Mouse (Mus musculus): ENCODE measurements at regions not wholly inside any gene's neighbourhood (a gene's known extent, or its start where the extent isn't known, plus 50 kb on each side); places are given as distances from the start of the nearest gene placed in this dataset.
"Not testable (repeated sequence)": the region's sequence is repeated elsewhere in the genome, so short reads cannot be mapped to it uniquely, and the experiment has no call there.

- no peak for DNase-seq (ENCODE audit: low spot score)
Observed at GRCm38 (mm10) chr16:51169294-51169693, 578.3 kb upstream of the Ccdc54 start.

DNA sequence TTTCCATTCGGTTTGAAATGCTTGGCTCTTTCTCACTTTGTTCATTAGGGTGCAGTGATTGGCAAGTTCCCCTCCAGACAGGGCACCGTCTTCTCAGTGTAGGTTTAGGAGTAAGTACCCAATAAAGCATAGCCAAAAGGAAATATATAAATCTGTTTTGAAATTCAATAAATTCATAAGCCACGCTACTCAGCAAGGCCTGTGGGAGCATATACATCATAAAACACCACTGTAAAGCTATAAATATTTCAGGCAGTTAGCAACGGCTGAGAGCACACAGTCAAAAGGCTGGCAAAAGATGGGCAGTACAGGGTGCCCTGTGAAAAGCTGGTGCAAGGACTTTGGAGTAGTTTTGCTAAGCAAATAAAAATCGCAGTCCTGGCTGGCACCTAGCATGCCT, 569.8 kb upstream of the Ccdc54 start:
- no peak for DNase-seq (ENCODE audit: low spot score)

DNA sequence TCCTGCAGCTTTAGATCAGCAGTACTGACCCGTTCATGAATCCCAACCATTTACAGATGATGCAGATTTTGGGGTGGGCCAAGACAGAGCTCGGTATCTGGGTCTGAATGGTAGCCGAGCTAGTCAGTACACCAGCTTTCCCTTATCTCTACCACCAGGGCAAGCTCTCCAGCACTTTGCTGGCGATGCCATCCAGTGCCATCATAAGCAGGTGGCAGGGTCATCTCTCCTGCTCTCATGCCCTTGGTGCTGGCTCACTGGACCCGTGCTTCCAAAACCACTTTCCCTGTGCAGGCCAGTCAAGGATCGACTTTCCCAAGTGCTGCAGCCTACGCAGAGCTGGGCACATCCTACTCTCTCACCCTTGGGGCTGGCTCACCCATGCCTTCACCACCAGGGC, 547.6 kb upstream of the Ccdc54 start:
- no peak for DNase-seq (ENCODE audit: low spot score)

DNA sequence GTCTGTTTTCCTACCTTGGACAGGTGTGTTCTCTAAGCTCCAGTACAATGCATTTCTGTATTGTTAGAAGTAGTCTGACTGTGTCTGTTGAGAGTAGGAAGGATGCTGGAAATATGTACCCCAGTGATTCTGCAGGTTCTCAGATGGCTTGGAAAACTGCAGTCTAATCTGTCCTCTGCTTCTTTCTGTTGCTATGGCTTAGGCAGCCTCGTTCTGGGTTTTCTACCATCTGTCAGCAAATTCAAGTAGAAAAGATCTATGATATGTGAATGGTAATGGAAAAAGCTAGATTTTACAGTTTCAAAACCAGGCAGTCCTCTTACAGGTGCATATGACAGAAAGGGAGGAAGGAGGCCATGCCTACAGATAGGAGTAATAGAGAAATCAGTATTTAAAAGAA, 528.9 kb upstream of the Ccdc54 start:
- DNase-seq (ENCODE audit: low spot score) = no peak

GRCm38 (mm10) chr16:51118365-51118764, 527.4 kb upstream of the Ccdc54 start:
- no peak for DNase-seq (ENCODE audit: low spot score)

GRCm38 (mm10) chr16:51117836-51118235, 526.9 kb upstream of the Ccdc54 start:
- DNase-seq (ENCODE audit: low spot score) = no peak

DNA sequence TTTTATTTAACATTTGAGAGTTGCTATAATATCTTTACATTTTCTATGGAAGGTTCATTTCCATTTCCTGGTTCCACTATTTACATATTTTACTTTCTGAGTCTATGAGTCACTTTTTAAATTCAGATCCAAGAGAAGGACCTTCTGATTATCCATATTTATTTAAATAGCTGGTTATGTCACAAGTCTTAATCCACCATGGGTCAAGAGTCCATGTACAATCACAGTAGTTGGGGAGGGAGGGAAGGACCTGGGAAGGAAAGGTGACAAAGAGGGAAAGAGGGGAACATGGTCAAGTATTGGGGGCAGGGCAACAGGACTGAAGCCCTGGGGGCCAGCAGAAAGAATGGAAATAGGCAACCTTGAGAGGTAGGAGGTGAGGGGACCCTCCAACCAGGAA, 518.9 kb upstream of the Ccdc54 start:
- DNase-seq (ENCODE audit: low spot score) = no peak

DNA sequence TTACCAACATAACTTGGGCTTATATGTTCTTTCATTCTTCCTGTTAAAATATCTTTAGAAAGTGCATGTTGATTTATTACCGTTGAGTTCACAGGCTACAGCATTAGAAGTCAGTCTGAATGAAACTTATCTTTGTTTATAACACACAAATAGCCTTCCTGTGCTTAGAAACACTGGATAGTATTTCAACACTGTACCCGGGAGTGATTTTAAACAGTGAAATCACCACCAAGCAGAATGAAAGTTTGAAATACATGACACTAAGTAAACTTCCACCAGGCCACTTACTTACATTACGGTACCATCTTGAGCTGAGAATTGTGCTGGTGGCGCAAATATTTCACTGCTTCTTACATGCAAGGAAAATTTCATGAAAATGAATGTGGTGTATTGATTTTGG, 516.5 kb upstream of the Ccdc54 start:
- DNase-seq (ENCODE audit: low spot score) = no peak

GRCm38 (mm10) chr16:51086556-51086955, 495.6 kb upstream of the Ccdc54 start:
- DNase-seq (ENCODE audit: low spot score) = no peak

- DNase-seq (ENCODE audit: low spot score) = no peak
Observed at GRCm38 (mm10) chr16:51080146-51080545, 489.2 kb upstream of the Ccdc54 start.

GRCm38 (mm10) chr16:51048650-51049049, 457.7 kb upstream of the Ccdc54 start:
- DNase-seq (ENCODE audit: low spot score) = no peak

DNA sequence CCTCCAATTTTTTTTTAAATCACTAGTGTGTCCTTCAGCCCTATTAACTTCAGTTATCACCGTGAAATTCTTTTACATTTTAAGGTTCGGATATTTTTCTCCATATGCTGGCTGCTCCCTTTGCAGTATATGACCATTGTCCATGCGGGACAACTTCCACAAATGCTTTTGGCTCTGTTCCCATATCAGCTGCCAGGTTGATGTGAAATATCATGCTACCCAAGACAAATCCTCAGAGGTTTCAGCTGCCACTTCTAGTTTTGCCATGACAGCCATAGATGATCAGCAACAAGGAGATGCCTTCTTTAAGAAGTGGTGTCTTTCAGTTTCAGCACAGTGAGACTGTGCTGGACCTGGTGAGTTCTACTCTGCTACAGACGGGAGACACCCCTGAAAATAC, 457.2 kb upstream of the Ccdc54 start:
- no peak for DNase-seq (ENCODE audit: low spot score)

- no peak for DNase-seq (ENCODE audit: low spot score)
Observed at GRCm38 (mm10) chr16:51041311-51041710, 450.4 kb upstream of the Ccdc54 start.

- DNase-seq (ENCODE audit: low spot score) = no peak
Observed at GRCm38 (mm10) chr16:51002876-51003275, 411.9 kb upstream of the Ccdc54 start.

- no peak for DNase-seq (ENCODE audit: low spot score)
Observed at GRCm38 (mm10) chr16:50964395-50964794, 373.4 kb upstream of the Ccdc54 start.

- DNase-seq (ENCODE audit: low spot score) = no peak
Observed at GRCm38 (mm10) chr16:50944091-50944490, 353.1 kb upstream of the Ccdc54 start.

DNA sequence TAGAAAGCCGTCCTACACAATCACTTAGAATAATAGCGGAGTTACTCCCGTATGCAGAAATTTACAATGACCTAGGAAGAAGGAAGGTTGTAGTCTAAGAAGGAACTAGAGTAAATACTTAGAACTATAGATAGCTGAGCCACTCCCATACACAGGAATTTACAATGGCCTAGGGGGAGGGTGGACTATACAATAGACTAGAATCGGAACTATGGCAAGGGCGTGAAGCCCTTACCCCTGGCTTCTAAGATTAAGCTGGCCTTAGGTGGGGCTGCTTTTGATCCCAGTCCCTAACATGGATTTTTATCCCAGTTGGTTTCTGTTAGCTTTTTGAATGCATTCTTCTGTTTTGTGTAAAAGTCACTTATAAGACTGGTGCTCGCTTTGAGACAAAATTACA, 352.6 kb upstream of the Ccdc54 start:
- DNase-seq (ENCODE audit: low spot score) = not testable (repeated sequence)

- no peak for DNase-seq (ENCODE audit: low spot score)
Observed at GRCm38 (mm10) chr16:50942291-50942690, 351.3 kb upstream of the Ccdc54 start.

GRCm38 (mm10) chr16:50939316-50939715, 348.4 kb upstream of the Ccdc54 start:
- DNase-seq (ENCODE audit: low spot score) = no peak

DNA sequence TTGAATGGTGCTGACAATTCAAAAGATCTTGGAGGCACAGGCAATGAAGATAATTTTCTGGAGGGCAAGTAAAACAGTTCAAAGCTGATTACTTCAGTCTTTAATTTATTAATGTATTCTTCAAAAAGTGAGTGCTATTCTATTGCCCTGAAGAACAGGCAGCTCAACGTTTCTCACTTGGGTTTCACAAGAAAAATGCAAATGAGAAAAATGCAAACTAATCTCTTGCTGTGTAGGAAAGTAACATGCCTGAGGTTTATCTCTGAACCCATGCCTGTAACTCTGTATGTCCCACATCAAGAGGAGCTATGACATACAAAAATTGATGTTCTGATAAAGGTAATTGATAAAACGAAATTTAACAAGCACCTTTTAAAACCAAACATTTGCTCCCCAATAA, 316.8 kb upstream of the Ccdc54 start:
- DNase-seq (ENCODE audit: low spot score) = no peak

DNA sequence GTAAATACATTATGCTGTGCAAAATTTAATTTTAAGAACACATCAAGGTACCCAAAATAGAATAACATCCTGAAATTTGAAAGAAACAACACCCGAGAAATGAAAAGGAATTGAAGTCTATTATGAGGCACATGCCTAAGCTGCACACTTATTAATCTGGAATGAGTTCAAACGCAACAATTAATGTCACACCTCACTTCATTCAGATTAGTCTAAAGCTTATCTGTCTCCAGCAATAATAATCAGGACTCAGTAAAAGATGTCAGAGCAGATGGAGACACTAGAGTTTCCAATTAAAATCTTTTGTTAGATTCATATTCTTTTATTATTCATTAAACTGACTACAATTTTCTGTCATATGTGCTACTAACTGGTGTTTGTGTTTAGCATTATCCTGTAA, 308.2 kb upstream of the Ccdc54 start:
- DNase-seq (ENCODE audit: low spot score) = no peak

DNA sequence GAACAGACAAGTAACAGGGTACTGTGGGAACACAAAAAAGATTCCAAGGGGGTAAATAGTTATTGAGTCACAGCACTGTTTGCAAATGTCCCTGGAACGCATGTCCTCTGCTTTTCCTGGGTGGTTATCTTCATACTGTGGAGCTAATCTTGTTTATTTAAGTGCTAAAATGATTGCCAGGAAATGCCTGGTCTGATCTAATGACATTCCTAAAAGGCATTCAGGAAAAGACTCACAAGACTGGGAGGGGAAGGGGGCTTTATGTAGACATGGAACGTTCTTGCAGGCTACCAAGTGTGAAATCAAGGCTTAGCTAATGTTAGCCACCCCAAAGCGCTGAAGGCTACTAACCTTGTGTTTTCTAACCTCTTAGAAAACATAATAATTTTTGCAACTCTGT, 287.0 kb upstream of the Ccdc54 start:
- no peak for DNase-seq (ENCODE audit: low spot score)

DNA sequence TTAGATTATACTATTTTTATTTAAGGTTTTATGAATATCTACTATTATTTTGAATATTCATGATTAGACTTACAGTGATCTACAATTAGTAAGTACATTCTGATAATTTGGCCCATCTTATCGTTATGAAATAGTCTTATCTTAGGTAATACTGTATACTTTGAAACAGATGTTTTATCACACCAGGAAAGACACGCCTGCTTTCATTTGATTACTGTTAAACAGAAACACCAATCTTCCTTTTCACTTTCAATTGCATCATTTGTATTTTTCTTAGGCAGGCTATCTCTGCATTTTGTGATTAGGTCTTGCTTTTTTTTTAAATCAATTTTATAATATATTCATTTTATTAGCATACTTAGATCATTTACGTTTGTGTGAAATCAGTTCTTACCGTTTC, 280.4 kb upstream of the Ccdc54 start:
- DNase-seq (ENCODE audit: low spot score) = no peak

GRCm38 (mm10) chr16:50863565-50863964, 272.6 kb upstream of the Ccdc54 start:
- DNase-seq (ENCODE audit: low spot score) = no peak

DNA sequence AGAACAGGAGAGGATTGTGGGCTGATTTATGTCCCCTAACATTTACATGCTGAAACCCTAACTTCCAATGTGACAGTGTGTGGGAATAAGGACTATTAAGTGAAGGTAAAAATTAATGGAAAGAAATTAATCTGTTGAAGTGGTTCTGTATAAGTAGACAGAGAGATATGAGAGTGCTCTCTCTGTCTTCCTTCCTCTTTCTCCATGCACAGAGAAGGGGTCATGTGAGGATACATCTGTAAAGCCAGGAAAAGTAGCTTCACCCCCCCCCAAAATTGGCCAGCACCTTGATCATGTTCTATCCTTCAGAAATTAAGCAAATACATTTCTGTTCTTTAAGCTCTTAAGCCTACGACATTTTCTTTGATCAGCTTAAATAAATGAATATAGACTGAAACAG, 268.6 kb upstream of the Ccdc54 start:
- no peak for DNase-seq (ENCODE audit: low spot score)

All from spleen, adult 12 weeks (tissue).